Mouse (Mus musculus) lung, embryonic 16.5 days (tissue): ENCODE measurements around the gene Hoxb4. TPM values are rescaled to one million over a fixed set of nuclear protein-coding genes. Genes with fewer than 3 reads are reported as not detected.

Source experiments
- ATAC-seq: fragments of 200-750 bp; cut with Nextera tagmentation; 2 replicates; pipeline ENCODE4 v1.8.0; 2017; ENCODE audit warnings: low read depth, mild to moderate bottlenecking, moderate library complexity
- H3K27ac ChIP-seq: fragments of 300-500 bp; sonication (generic); 2 replicates; pipeline ENCODE4 v1.5.1; 2014; ENCODE audit warnings: mild to moderate bottlenecking, control low read depth, low read length
- H3K27me3 ChIP-seq: fragments of 300-500 bp; sonication (generic); 2 replicates; pipeline ENCODE4 v1.6.1; 2014; ENCODE audit warnings: low read depth, low read length, mixed read lengths; ENCODE audit not compliant: control insufficient read depth, insufficient read depth
- H3K36me3 ChIP-seq: fragments of 300-500 bp; sonication (generic); 2 replicates; pipeline ENCODE4 v1.6.1; 2014; ENCODE audit warnings: low read length; ENCODE audit not compliant: control insufficient read depth, insufficient read depth
- H3K4me1 ChIP-seq: fragments of 300-500 bp; sonication (generic); replicated peaks from 2 replicates; pipeline ENCODE4 v1.6.1; 2014; ENCODE audit warnings: low read length, mixed read lengths; ENCODE audit not compliant: control insufficient read depth, insufficient read depth
- H3K4me2 ChIP-seq: fragments of 300-500 bp; sonication (generic); 2 replicates; pipeline ENCODE4 v1.6.1; 2014; ENCODE audit warnings: low read depth, low read length, control low read depth
- H3K4me3 ChIP-seq: fragments of 300-500 bp; sonication (generic); 2 replicates; pipeline ENCODE4 v1.5.1; 2014; ENCODE audit warnings: mild to moderate bottlenecking, low read length, control low read depth
- H3K9ac ChIP-seq: fragments of 300-500 bp; sonication (generic); 2 replicates; pipeline ENCODE4 v1.6.1; 2014; ENCODE audit warnings: low read length, control low read depth
- H3K9me3 ChIP-seq: fragments of 300-500 bp; sonication (generic); 2 replicates; pipeline ENCODE4 v1.6.1; 2016; ENCODE audit warnings: low read length; ENCODE audit not compliant: control insufficient read depth
- WGBS: fragments of 180-500 bp; shearing (Covaris S2); extraction: QIAGEN DNeasy Blood & Tissue Kit; methylation state at CpG from one replicate; pipeline ENCODE4 v1.1.7; 2014; 5-methylcytosine and 5-hydroxymethylcytosine counted together
- polyA plus RNA-seq: library from polyadenylated mRNA; unstranded; fragments of >200 nt; fragmentation: Nextera tagmentation; extraction: Ambion mirVana; gene quantifications from 2 replicates; pipeline ENCODE4 v1.2.1, GENCODE M21; 2015

Gene Hoxb4
- polyA plus RNA-seq, 1 experiment from 2014 or later, result 3.4 TPM

- Histone ChIP-seq H3K9ac (peak overlapping the region; percentile 76), H3K4me3 (peak overlapping the region; percentile 58), H3K9me3 (no peaks in the 10 kb centered on the region), H3K27me3 (peaks cover 67% of the 10 kb centered on the region), H3K36me3 (no peaks in the 10 kb centered on the region), H3K4me1 (peaks cover 10% of the 10 kb centered on the region), H3K27ac (peak overlapping the region; percentile 95), H3K4me2 (peak overlapping the region; percentile 79)
- no peak for ATAC-seq
- 1% methylated on average over 38 of the region's 38 CpGs for WGBS
Observed at GRCm38 (mm10) chr11:96304381-96305195, 13.5 kb upstream of the Hoxb4 start.

DNA sequence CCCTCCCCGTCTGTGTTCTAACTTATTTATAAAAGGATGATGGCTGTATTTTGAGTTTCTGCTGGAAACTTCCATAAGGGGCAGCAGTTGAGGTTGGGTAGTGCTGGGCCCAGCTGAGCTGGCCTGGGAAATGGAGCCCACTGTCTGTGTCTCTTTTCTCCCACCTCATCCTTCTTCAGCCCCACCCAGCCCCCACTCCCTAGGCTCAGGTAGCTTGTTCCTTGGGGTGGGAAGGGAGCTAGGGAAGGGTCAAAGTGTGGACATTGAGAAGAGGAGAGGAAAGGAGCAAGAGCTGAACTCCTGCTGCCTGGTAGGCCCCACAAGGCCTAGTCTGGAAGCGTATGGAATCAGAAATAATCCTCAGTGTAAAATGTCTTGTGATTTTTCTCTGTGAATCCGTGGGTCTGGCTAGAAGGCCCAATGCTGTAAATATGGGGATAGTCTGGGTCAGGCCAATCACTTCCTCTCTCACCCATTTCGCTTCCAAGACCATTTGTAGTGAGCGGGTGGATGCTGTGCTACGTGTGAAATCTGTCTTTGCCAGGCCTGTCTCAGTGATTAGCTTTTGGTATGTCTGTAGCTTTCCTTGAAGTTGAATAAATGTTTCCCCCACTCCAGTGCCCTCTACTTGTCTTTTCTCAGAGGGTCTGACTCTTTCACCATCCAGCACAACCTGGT, 12.4 kb upstream of the Hoxb4 start:
- Histone ChIP-seq H3K27ac (peak overlapping the region; percentile 95), H3K4me2 (peak overlapping the region; percentile 79), H3K9me3 (no peaks in the 10 kb centered on the region), H3K4me3 (peak overlapping the region; percentile 58), H3K27me3 (peaks cover 61% of the 10 kb centered on the region), H3K4me1 (peaks cover 6% of the 10 kb centered on the region), H3K36me3 (no peaks in the 10 kb centered on the region), H3K9ac (peak overlapping the region; percentile 76)
- WGBS, result 47% methylated on average over 6 of the region's 6 CpGs
- ATAC-seq, result no peak

GRCm38 (mm10) chr11:96306183-96306907, 11.7 kb upstream of the Hoxb4 start:
- H3K4me3 ChIP-seq, result peak overlapping the region; percentile 58
- peak overlapping the region; percentile 95 for H3K27ac ChIP-seq

DNA sequence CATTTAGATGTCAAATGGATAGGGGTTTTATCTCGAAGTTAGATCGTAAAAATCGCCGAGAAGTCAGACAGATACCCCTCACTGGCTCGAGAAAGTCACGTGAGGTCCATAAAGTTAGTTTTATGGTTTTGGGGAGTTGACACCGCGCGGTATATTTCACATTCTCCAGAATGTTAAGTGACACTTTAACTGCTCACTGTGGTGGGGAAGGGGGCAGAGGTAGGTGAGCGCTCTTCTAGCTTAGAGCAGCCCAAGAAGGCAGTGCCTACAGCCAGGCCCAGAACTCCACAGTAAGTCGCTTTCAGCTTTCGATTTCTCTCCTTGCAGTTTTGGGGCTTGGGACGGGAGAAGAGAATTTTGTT, 11.2 kb upstream of the Hoxb4 start:
- Histone ChIP-seq H3K9ac (peak overlapping the region; percentile 76), H3K4me1 (peaks cover 5% of the 10 kb centered on the region; the same call in 1 of the 2 replicates), H3K27me3 (peaks cover 53% of the 10 kb centered on the region), H3K4me2 (peak overlapping the region; percentile 79), H3K4me3 (peak overlapping the region; percentile 58), H3K36me3 (no peaks in the 10 kb centered on the region), H3K9me3 (no peaks in the 10 kb centered on the region), H3K27ac (peak overlapping the region; percentile 95)
- ATAC-seq, result no peak
- WGBS, result 24% methylated on average over 13 of the region's 13 CpGs

More at GRCm38 (mm10) chr11:96306183-96306907, 11.7 kb upstream of the Hoxb4 start:
- Histone ChIP-seq H3K4me1 (peaks cover 5% of the 10 kb centered on the region), H3K27me3 (peaks cover 56% of the 10 kb centered on the region), H3K36me3 (no peaks in the 10 kb centered on the region), H3K4me2 (peak overlapping the region; percentile 79), H3K9me3 (no peaks in the 10 kb centered on the region), H3K9ac (peak overlapping the region; percentile 76)
- ATAC-seq, result no peak
- WGBS, result 27% methylated on average over 7 of the region's 7 CpGs

DNA sequence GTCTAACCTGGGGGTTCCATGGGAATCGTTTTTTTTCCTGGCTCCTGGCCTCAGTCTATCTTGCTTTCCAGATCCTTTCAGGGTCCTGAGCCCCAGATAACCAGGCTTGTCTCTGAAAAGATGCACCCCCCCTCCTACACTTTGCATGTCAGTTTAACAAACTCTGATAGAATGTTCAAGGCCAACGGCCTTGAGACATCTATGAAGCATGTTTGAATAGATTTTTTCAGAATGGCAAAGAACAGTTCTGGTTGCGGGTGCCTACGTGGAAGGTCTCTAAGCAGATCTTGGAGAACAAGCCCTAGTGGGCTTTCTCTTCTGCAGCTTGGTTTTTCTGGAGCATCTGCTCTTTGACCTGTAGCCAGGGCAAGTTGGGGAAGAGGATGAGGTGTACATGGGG, 9.3 kb upstream of the Hoxb4 start:
- Histone ChIP-seq H3K36me3 (no peaks in the 10 kb centered on the region), H3K27ac (peak overlapping the region; percentile 95), H3K4me3 (peak overlapping the region; percentile 58), H3K4me2 (peak overlapping the region; percentile 79), H3K9ac (peak overlapping the region; percentile 76), H3K27me3 (peaks cover 47% of the 10 kb centered on the region), H3K9me3 (no peaks in the 10 kb centered on the region), H3K4me1 (peaks cover 7% of the 10 kb centered on the region; the same call in 1 of the 2 replicates)
- WGBS, result 23% methylated on average over 4 of the region's 4 CpGs
- ATAC-seq, result no peak

- H3K9me3 ChIP-seq, result no peaks in the 10 kb centered on the region
- H3K36me3 ChIP-seq, result no peaks in the 10 kb centered on the region
- H3K4me1 ChIP-seq, result peaks cover 7% of the 10 kb centered on the region; the same call in 1 of the 2 replicates
- peak overlapping the region; percentile 95 for H3K27ac ChIP-seq
- peak overlapping the region; percentile 76 for H3K9ac ChIP-seq
- ATAC-seq, result peak; percentile 79
- H3K4me3 ChIP-seq, result peak overlapping the region; percentile 58
- WGBS, result 10% methylated on average over 4 of the region's 4 CpGs
- H3K4me2 ChIP-seq, result peak overlapping the region; percentile 79
- H3K27me3 ChIP-seq, result peaks cover 47% of the 10 kb centered on the region
Observed at GRCm38 (mm10) chr11:96309288-96309687, 8.8 kb upstream of the Hoxb4 start.

DNA sequence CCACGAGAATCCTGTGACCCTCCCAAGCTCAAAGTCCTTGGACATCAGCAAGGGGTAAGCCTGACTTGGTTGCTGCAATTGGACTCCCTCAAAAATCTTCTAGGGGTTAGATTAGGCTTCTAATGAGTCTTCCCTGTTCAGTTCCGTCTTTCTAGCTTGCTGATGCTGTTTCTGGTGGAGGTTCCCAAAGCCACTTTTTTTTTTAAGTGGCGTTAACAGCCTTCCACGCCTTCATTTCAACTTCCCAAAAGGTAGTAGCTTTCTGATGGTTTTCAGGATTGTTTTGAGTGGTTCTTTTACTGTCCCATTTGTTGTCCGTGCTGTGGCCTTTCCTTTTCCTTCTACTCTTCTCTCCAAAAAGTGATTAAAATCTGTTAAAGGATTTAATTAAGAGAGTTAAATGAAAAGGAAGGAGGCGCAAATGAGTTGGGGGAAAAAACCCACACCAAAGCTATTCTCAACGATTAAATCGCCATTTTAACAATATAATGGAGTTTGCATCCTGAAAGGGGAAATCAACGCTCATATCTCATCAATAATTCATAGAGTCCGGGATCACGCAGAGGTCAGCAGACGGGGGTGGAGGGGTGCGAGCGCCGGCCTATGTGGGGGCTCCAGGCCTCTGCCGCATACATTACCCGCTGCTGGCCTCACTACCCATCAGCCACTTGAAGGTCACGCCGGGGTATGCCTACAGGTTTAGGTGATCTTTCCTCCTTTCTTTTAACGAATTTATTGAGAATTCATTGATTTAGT, 7.7 kb upstream of the Hoxb4 start:
- peak overlapping the region; percentile 95 for H3K27ac ChIP-seq
- peaks cover 7% of the 10 kb centered on the region; the same call in 1 of the 2 replicates for H3K4me1 ChIP-seq
- peak overlapping the region; percentile 79 for H3K4me2 ChIP-seq
- 19% methylated on average over 20 of the region's 20 CpGs for WGBS
- H3K9me3 ChIP-seq, result no peaks in the 10 kb centered on the region
- peak overlapping the region; percentile 58 for H3K4me3 ChIP-seq
- H3K9ac ChIP-seq, result peak overlapping the region; percentile 63
- ATAC-seq, result no peak
- H3K27me3 ChIP-seq, result peaks cover 47% of the 10 kb centered on the region
- H3K36me3 ChIP-seq, result no peaks in the 10 kb centered on the region

DNA sequence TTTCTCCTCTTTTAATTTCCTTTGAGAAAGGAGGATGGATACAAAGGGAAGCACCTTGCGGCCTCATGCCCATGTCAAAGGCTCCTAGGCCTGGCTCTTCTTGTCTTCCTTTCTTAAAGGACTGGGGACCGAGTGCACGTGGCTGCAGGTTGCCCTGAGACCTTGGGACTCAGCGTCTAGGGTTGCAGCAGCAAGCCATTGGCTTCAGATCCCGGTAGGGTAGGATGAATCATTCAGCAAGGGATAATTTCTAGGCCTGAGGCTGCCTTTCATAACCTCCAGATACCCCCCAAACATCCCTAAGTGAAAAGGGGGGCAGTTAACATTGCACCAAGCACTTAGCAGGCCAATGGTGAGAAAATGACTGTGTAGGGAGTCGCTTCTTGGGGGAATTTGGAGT, 7.0 kb upstream of the Hoxb4 start:
- Histone ChIP-seq H3K4me3 (peak overlapping the region; percentile 58), H3K4me2 (peak overlapping the region; percentile 79), H3K27ac (peak overlapping the region; percentile 74), H3K36me3 (no peaks in the 10 kb centered on the region), H3K27me3 (peaks cover 48% of the 10 kb centered on the region), H3K9me3 (no peaks in the 10 kb centered on the region), H3K4me1 (peaks cover 7% of the 10 kb centered on the region; the same call in 1 of the 2 replicates), H3K9ac (peak overlapping the region; percentile 63)
- no peak for ATAC-seq
- 11% methylated on average over 6 of the region's 6 CpGs for WGBS
